Mouse (Mus musculus) lung, adult 2 months (tissue): Measurements from ENCODE around the gene Trpc4. TPM values are rescaled to one million over a fixed set of nuclear protein-coding genes. Genes with fewer than 3 reads are reported as not detected.

Experiments used
- DNase-seq: peaks from one replicate; pipeline ENCODE4 v3.0.0; 2022
- H3K4me1 ChIP-seq: fragments of 200-500 bp; 2 replicates; pipeline ENCODE4 v1.6.1; 2011; ENCODE audit warnings: low read length; ENCODE audit not compliant: control insufficient read depth, insufficient read depth
- H3K4me3 ChIP-seq: fragments of 200-500 bp; replicated peaks from 2 replicates; pipeline ENCODE3; 2011; ENCODE audit warnings: low read depth, mild to moderate bottlenecking, control low read depth, low read length; ENCODE audit errors: extremely low read depth
- CTCF ChIP-seq: fragments of 200-500 bp; IDR thresholded peaks from 2 replicates; pipeline ENCODE4 v1.5.1; 2011; ENCODE audit warnings: mild to moderate bottlenecking, low read length, control low read depth; ENCODE audit not compliant: insufficient read depth
- POLR2A ChIP-seq: fragments of 200-500 bp; IDR thresholded peaks from 2 replicates; pipeline ENCODE4 v1.6.1; 2011; ENCODE audit warnings: low read depth, mild to moderate bottlenecking, control low read depth, low read length, borderline replicate concordance; ENCODE audit errors: extremely low read depth
- WGBS: fragments of 180-500 bp; shearing (Covaris S2); methylation state at CpG from one replicate; pipeline ENCODE4 v1.1.7; 2018; 5-methylcytosine and 5-hydroxymethylcytosine counted together
- polyA plus RNA-seq: library from polyadenylated mRNA; depleted of rRNA; stranded (reverse); fragments of >200 nt; gene quantifications from 2 replicates; pipeline ENCODE4 v1.2.3, GENCODE M21; 2012

The Trpc4 gene
- polyA plus RNA-seq, 1 experiment: 0.05 TPM

GRCm38 (mm10) chr3:54201231-54201630, 45.4 kb downstream of the Trpc4 start:
- DNase-seq: no peak
- WGBS: 81% methylated on average over 5 of the region's 5 CpGs
- Histone ChIP-seq H3K4me1 (no peaks in the 10 kb centered on the region), H3K4me3 (no peak overlapping the region)
- no peak for TF ChIP-seq CTCF
- no peak for TF ChIP-seq POLR2A

- TF ChIP-seq CTCF (no peak), POLR2A (no peak)
- 64% methylated on average over 5 of the region's 5 CpGs for WGBS
- Histone ChIP-seq H3K4me3 (no peak overlapping the region), H3K4me1 (no peaks in the 10 kb centered on the region)
- DNase-seq: no peak
Measured at GRCm38 (mm10) chr3:54204386-54204785, 48.6 kb downstream of the Trpc4 start.

DNA sequence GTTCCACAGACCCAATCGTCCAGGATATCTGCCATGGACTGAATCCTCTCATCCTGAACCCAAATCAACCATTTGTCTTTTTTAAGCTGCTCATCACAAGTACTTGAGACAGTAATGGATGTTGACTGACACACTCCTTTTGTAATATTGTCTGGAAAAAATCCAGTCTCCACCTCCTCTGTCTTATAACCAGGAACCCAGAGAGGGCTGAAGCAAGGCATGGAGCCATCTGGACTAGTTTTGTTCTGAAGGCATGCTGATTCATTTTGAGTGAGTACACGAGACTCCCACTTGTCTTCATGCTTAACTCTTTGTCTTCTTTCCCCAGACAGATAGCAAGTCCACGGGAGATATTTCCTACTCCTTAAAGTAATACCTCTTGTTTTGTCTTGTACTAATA, 54.3 kb downstream of the Trpc4 start:
- no peak for DNase-seq
- WGBS: 55% methylated on average over 3 of the region's 3 CpGs

GRCm38 (mm10) chr3:54211441-54211840, 55.6 kb downstream of the Trpc4 start:
- TF ChIP-seq POLR2A (no peak), CTCF (no peak)
- H3K4me1 ChIP-seq: no peaks in the 10 kb centered on the region
- H3K4me3 ChIP-seq: no peak overlapping the region
- DNase-seq: no peak
- WGBS: 82% methylated on average over 1 of the region's 1 CpGs

More for the DNA sequence above, 54.3 kb downstream of the Trpc4 start:
- H3K4me3 ChIP-seq: no peak overlapping the region
- TF ChIP-seq POLR2A (no peak), CTCF (no peak)
- no peaks in the 10 kb centered on the region for H3K4me1 ChIP-seq

- TF ChIP-seq CTCF (no peak), POLR2A (no peak)
- WGBS: 65% methylated on average over 8 of the region's 8 CpGs
Measured at GRCm38 (mm10) chr3:54222549-54222948, 66.7 kb downstream of the Trpc4 start.

GRCm38 (mm10) chr3:54228463-54228862, 72.6 kb downstream of the Trpc4 start:
- DNase-seq: no peak

More at GRCm38 (mm10) chr3:54222549-54222948, 66.7 kb downstream of the Trpc4 start:
- DNase-seq: no peak
- Histone ChIP-seq H3K4me3 (no peak overlapping the region), H3K4me1 (no peaks in the 10 kb centered on the region)

DNA sequence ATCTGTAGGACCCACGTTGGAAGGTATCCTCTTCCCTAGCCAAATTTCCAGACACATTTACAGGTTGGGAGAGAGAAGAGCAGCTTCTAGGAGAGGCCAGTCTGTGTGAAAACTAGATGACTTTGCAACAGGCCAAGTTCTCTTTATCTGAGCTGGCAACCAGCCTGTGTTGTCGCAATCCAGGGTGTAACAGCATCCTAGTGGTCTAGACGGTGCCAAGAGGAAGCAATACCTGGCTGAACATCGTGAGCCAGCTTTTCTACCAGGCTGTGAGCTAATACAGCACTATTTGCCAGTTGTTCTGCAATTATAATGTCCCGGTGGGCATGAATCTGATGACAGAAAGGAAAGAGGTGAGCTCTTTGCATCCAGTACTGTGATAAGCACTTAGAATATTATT, 83.1 kb downstream of the Trpc4 start:
- DNase-seq: no peak
- no peaks in the 10 kb centered on the region for H3K4me1 ChIP-seq
- no peak for TF ChIP-seq POLR2A
- TF ChIP-seq CTCF: no peak
- no peak overlapping the region for H3K4me3 ChIP-seq
- 35% methylated on average over 5 of the region's 5 CpGs for WGBS

More at GRCm38 (mm10) chr3:54228463-54228862, 72.6 kb downstream of the Trpc4 start:
- 53% methylated on average over 4 of the region's 4 CpGs for WGBS
- Histone ChIP-seq H3K4me1 (no peaks in the 10 kb centered on the region), H3K4me3 (no peak overlapping the region)
- TF ChIP-seq POLR2A (no peak), CTCF (no peak)

- Histone ChIP-seq H3K4me1 (no peaks in the 10 kb centered on the region), H3K4me3 (no peak overlapping the region)
- DNase-seq: no peak
- WGBS: 87% methylated on average over 7 of the region's 7 CpGs
- TF ChIP-seq POLR2A: no peak
- no peak for TF ChIP-seq CTCF
Measured at GRCm38 (mm10) chr3:54239426-54239825, 83.6 kb downstream of the Trpc4 start.

- Histone ChIP-seq H3K4me3 (no peak overlapping the region), H3K4me1 (no peaks in the 10 kb centered on the region)
- no peak for DNase-seq
- WGBS: 69% methylated on average over 1 of the region's 1 CpGs
- no peak for TF ChIP-seq CTCF
- TF ChIP-seq POLR2A: no peak
Measured at GRCm38 (mm10) chr3:54243136-54243535, 87.3 kb downstream of the Trpc4 start.

DNA sequence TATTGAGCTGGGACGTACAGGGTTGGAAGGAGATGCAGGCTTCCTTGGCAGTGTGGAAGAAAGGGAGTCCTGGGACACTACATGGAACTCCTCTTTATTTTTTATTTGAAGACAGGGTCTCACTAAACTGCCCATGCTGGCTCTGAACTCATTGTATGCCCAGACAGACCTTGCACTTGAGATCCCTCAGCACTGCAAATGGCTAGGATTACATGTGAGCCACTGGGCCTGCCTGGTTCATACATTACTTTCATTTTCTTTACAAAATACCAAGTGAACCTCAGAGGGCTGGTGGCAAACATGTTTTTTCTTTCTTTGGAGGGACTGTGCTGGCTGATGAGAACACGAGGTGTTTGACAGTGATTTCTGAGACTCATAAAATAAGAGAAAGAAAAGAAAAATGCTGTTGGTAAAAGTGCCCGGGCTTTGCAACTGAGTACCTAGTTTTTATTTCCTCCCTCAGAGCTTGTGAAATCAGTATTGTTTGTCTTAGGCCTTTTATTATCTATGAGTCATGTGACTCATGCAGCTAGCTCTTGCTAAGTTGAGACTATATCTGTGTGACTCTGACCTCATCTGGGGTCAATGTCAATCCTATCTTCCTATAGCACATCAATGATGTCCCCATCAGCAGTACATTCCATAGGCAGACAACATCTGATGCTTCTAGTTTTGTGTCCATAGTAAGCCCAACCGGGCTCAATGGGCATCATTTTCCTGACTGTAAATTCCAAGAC, 89.1 kb downstream of the Trpc4 start:
- no peak overlapping the region for H3K4me3 ChIP-seq
- DNase-seq: no peak
- WGBS: 77% methylated on average over 4 of the region's 4 CpGs
- no peaks in the 10 kb centered on the region for H3K4me1 ChIP-seq
- TF ChIP-seq CTCF (no peak), POLR2A (no peak)
